Mouse (Mus musculus) kidney, embryonic 16.5 days (tissue): ENCODE data around the gene Eipr1. TPM values are rescaled to one million over a fixed set of nuclear protein-coding genes. Genes with fewer than 3 reads are reported as not detected.
A peak's percentile ranks its signal among the peaks of the same experiment; 100 is the strongest.
"Not testable (repeated sequence)": the region's sequence is repeated elsewhere in the genome, so short reads cannot be mapped to it uniquely, and the experiment has no call there.

Experiments
- ATAC-seq: fragments of 200-750 bp; cut with Nextera tagmentation; 2 replicates; pipeline ENCODE4 v1.8.0; 2017; ENCODE audit warnings: moderate TSS enrichment; ENCODE audit not compliant: low FRiP score, low TSS enrichment
- H3K27ac ChIP-seq: fragments of 300-500 bp; sonication (generic); 2 replicates; pipeline ENCODE4 v1.5.1; 2014; ENCODE audit warnings: low read length
- H3K27me3 ChIP-seq: fragments of 300-500 bp; sonication (generic); 2 replicates; pipeline ENCODE4 v1.6.1; 2014; ENCODE audit warnings: low read length, control low read depth, mixed read lengths; ENCODE audit not compliant: insufficient read depth
- H3K36me3 ChIP-seq: fragments of 300-500 bp; sonication (generic); 2 replicates; pipeline ENCODE4 v1.6.1; 2014; ENCODE audit warnings: low read length, control low read depth, mixed read lengths; ENCODE audit not compliant: insufficient read depth
- H3K4me1 ChIP-seq: fragments of 300-500 bp; sonication (generic); 2 replicates; pipeline ENCODE4 v1.6.1; 2014; ENCODE audit warnings: low read length, control low read depth, mixed read lengths; ENCODE audit not compliant: insufficient read depth
- H3K4me2 ChIP-seq: fragments of 300-500 bp; sonication (generic); replicated peaks from 2 replicates; pipeline ENCODE4 v1.6.1; 2014; ENCODE audit warnings: low read depth, low read length
- H3K4me3 ChIP-seq: fragments of 300-500 bp; sonication (generic); 2 replicates; pipeline ENCODE4 v1.5.1; 2014; ENCODE audit warnings: mild to moderate bottlenecking, low read length
- H3K9ac ChIP-seq: fragments of 300-500 bp; sonication (generic); replicated peaks from 2 replicates; pipeline ENCODE4 v1.6.1; 2014; ENCODE audit warnings: low read length
- H3K9me3 ChIP-seq: fragments of 300-500 bp; sonication (generic); 2 replicates; pipeline ENCODE4 v1.6.1; 2016; ENCODE audit warnings: low read length, control low read depth
- WGBS: fragments of 180-500 bp; shearing (Covaris S2); extraction: QIAGEN DNeasy Blood & Tissue Kit; methylation state at CpG from one replicate; pipeline ENCODE4 v1.1.7; 2014; 5-methylcytosine and 5-hydroxymethylcytosine counted together
- polyA plus RNA-seq: library from polyadenylated mRNA; unstranded; fragments of >200 nt; fragmentation: Nextera tagmentation; extraction: Ambion mirVana; gene quantifications from 2 replicates; pipeline ENCODE4 v1.2.1, GENCODE M21; 2015

Gene Eipr1
- polyA plus RNA-seq, 1 experiment from 2014 or later, result 41.4 TPM

DNA sequence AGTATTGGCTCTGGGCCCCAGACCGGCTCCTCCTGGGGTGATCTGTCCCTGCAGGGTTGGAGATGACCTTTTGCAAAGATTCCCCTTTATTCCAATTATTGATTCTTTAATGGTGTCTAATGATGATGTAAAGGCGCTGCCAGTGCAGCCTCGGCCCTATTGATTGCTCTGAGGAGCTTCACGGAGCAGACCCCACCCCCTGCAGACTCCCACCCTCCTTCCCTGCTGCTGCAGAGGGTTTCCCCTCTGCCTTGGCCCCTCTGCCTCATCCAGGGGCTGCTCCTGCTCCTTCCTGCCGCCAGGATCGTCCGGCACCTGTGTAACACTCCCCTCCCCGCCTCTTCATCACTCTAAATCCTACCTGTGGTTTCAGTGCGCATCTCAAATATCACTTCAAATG is 156.2 kb downstream of the Eipr1 start:
- Histone ChIP-seq H3K4me1 (peaks cover 30% of the 10 kb centered on the region), H3K4me2 (no peak overlapping the region), H3K27me3 (no peaks in the 10 kb centered on the region), H3K9me3 (no peaks in the 10 kb centered on the region), H3K9ac (no peak overlapping the region), H3K36me3 (no peaks in the 10 kb centered on the region), H3K4me3 (no peak overlapping the region), H3K27ac (no peak overlapping the region)
- 25% methylated on average over 9 of the region's 9 CpGs for WGBS
- ATAC-seq, result no peak

DNA sequence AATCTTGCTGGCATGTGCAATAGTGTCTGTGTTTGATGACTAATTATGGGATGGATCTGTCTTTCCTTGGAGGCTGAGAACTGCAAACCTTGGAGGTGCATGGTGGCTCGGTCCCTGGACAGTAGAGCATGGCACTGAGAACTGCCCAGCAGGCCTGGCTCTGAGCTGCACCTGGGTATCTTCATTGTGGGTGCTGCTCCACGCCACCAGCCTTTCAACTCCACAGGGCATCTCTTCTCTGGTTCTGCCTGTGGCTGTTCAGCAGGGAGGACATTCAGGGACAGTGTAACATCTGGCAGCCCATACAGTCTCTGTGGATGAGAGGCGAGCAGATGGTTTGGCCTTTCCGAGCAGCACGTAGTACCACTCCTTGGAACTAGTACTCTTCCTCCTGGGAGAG is 158.2 kb downstream of the Eipr1 start:
- Histone ChIP-seq H3K9ac (no peak overlapping the region), H3K4me1 (peaks cover 30% of the 10 kb centered on the region), H3K9me3 (no peaks in the 10 kb centered on the region), H3K36me3 (no peaks in the 10 kb centered on the region), H3K27me3 (no peaks in the 10 kb centered on the region), H3K4me3 (no peak overlapping the region), H3K4me2 (no peak overlapping the region), H3K27ac (no peak overlapping the region)
- 88% methylated on average over 5 of the region's 5 CpGs for WGBS
- no peak for ATAC-seq

GRCm38 (mm10) chr12:28910568-28910967 is 159.0 kb downstream of the Eipr1 start:
- Histone ChIP-seq H3K36me3 (no peaks in the 10 kb centered on the region), H3K9ac (no peak overlapping the region), H3K27ac (no peak overlapping the region), H3K4me1 (peaks cover 30% of the 10 kb centered on the region), H3K27me3 (no peaks in the 10 kb centered on the region), H3K4me3 (no peak overlapping the region), H3K4me2 (no peak overlapping the region), H3K9me3 (no peaks in the 10 kb centered on the region)
- no peak for ATAC-seq
- 41% methylated on average over 8 of the region's 8 CpGs for WGBS

DNA sequence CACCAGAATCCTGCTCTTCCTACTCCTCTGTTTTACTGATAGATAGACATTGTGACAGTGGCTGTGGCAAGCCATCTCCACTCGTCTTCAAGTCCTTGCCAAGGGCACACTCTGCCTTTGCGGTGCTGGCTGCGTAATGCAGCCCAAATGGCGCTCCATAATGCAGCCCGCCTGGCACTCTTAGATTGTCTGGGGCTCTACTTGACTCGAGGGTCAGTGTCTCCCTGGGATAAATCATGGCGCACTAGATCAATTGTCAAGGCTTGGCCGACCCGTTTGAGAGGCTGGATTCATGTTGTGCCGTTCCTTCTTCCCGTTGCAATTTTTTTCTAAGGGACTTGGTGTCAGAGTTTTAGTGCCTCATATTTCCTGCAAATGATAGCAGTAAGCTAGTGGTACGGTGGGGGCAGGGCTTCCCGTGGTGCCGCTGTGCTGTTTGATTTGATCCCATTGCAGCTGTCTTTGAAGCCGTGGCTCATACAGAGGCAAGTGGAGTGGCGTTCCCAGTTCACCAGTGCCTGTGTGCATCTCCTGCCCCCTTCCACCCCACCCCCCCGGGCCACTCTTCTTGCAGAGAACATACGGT is 160.8 kb downstream of the Eipr1 start:
- Histone ChIP-seq H3K9ac (no peak overlapping the region), H3K36me3 (no peaks in the 10 kb centered on the region), H3K4me3 (no peak overlapping the region), H3K4me1 (peaks cover 20% of the 10 kb centered on the region), H3K27ac (no peak overlapping the region), H3K4me2 (peak overlapping the region; percentile 4; the same call in 1 of the 2 replicates), H3K9me3 (no peaks in the 10 kb centered on the region), H3K27me3 (no peaks in the 10 kb centered on the region)
- ATAC-seq, result peak; percentile 62; the same call in 1 of the 2 replicates
- 26% methylated on average over 18 of the region's 18 CpGs for WGBS

DNA sequence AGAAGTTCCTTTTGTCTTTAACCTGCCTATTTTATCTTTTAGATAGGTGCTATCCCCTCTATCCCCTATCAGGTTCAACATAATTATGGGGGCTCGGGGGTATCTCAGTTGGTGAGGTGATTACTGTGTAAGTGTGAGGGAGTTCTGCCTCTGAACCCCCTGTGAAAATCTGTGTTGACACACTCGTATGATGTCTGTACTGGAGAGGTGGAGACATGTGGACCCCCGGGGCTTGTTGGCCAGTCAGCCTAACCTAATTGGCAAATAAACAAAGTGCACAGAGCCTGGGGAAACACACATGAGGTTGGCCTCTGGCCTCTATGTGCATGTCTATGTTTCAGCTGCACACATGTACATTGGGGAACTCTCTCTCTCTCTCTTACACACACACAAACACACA is 161.5 kb downstream of the Eipr1 start:
- Histone ChIP-seq H3K36me3 (no peaks in the 10 kb centered on the region), H3K9ac (no peak overlapping the region), H3K4me2 (0 out of 2 replicates have a peak overlapping the region, but pooled peaks have one; percentile 4), H3K4me3 (no peak overlapping the region), H3K4me1 (peaks cover 13% of the 10 kb centered on the region), H3K27ac (no peak overlapping the region), H3K27me3 (no peaks in the 10 kb centered on the region), H3K9me3 (no peaks in the 10 kb centered on the region)
- WGBS, result 42% methylated on average over 3 of the region's 3 CpGs
- ATAC-seq, result no peak

DNA sequence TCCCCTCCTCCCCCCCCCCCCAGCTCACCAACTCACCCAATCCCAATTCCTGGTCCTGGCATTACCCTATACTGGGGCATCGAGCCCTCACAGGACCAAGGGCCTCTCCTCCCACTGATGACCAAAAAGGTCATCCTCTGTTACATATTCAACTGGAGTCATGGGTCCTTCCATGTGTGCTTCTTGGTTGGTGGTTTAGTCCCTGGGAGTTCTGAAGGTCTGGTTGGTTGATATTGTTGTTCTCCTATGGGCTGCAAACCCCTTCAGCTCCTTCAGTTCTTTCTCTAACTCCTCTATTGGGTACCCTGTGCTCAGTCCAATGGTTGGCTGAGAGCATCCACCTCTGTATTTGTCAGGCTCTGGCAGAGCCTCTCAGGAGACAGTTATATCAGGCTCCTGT is 162.5 kb downstream of the Eipr1 start:
- not testable (repeated sequence) for H3K9ac ChIP-seq, H3K27me3 ChIP-seq, ATAC-seq, H3K36me3 ChIP-seq, H3K27ac ChIP-seq, H3K9me3 ChIP-seq, H3K4me2 ChIP-seq, H3K4me3 ChIP-seq
- H3K4me1 ChIP-seq, result peaks cover 10% of the 10 kb centered on the region; the same call in 1 of the 2 replicates
- 91% methylated on average over 1 of the region's 1 CpGs for WGBS

Other genes with a start within 250 kb of the Eipr1 start
- gene Dcdc2c, start 199.4 kb upstream of the Eipr1 start, polyA plus RNA-seq, result 0.10 TPM in 1 of 2 replicates, not detected in the other
- not detected in 2 replicates for gene Allc, start 169.3 kb upstream of the Eipr1 start, polyA plus RNA-seq
- gene Colec11, start 128.4 kb upstream of the Eipr1 start, polyA plus RNA-seq, result 3.1 and 4.4 TPM in 2 replicates
- gene Rps7, start 115.8 kb upstream of the Eipr1 start, polyA plus RNA-seq, result 499 and 566 TPM in 2 replicates
- 34.7 and 39.3 TPM in 2 replicates for gene Rnaseh1, start 102.2 kb upstream of the Eipr1 start, polyA plus RNA-seq
- 97.4 and 103 TPM in 2 replicates for gene Adi1, start 76.6 kb upstream of the Eipr1 start, polyA plus RNA-seq
- 45.5 and 49.1 TPM in 2 replicates for gene Trappc12, start 1.3 kb upstream of the Eipr1 start, polyA plus RNA-seq